Mouse (Mus musculus): Measurements from ENCODE around the gene Nap1l1.
"Not testable (repeated sequence)": the region's sequence is repeated elsewhere in the genome, so short reads cannot be mapped to it uniquely, and the experiment has no call there.

Nap1l1 gene

DNA sequence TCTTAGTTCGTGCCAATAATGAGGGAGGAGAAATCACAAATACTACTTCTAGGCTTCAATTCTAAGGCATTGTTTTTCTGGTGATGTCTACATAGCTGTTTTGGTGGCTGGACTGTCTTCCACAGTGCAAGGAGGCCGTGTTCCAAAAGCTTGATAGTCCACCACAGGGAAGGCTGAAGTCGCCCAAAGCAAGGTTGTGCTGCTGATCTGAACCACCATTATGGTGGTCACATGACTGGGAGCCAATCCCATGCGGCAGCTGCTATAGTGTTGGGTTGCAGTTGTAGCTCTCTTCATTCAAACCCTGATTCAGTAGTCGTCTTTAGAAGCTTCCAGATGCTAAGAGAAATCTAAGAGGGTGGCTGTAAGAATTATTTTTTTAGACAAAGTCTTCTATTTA is 6.6 kb downstream of the Nap1l1 start:
- no peak for DNase-seq (ENCODE audit: low read depth)

DNA sequence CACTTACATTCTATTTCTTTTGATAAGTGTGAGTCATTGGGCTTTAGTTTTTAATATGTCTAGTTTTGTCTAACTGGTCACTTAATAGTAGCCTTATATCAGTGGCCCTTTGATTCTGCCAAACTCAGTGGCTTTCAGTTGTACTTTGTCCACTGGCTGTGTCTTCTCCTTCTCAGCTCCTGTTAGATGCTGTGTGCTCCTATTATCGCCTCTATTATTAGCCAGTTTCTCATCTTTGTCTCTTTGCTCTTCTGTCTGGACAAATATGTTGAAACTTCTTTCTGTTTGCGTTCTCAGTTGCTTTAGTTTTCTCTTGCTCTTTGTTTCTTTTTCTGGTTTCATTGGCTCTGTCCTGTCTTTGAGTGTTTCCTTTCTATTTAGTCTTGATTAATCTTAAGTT is 9.6 kb downstream of the Nap1l1 start:
- no peak for DNase-seq (ENCODE audit: low read depth)

DNA sequence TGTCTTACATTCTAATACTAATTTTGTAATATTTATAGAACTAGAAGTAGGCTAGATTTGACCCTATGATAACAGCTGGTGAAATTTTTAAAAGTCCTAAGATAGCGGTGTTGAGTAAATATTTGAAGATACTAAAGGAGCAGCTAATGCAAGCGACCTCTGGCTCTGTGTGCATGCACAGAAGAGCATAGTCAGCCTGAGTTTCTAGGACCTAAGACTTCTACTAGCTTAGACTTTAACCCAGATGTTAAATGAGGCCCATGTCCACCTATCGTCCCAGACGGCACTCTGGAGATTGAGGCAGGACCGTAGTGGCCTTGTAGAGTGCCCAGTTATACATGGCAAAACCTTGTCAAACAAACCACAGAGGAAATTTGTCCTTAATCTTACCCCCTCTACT is 11.1 kb downstream of the Nap1l1 start:
- DNase-seq (ENCODE audit: low read depth): no peak

DNA sequence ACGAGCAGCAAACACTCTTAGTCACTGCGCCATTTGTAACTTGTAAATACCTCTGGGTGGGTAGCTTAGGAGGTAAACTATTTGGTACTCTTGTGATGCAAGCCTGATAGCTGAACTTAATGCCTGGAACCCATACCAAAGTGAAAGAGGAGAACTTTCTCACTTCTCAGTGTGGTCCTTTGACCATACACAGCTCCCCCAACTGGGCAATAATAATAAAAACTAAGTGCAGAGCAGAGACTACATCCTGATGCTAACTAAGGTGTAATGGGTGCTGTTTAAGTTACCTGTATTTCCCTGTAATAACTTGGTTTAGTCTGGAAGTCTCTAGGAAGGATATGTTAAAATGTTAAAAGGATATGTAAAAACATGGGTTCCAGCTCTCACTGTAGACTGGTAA is 15.8 kb downstream of the Nap1l1 start:
- no peak for DNase-seq (ENCODE audit: low read depth)

DNA sequence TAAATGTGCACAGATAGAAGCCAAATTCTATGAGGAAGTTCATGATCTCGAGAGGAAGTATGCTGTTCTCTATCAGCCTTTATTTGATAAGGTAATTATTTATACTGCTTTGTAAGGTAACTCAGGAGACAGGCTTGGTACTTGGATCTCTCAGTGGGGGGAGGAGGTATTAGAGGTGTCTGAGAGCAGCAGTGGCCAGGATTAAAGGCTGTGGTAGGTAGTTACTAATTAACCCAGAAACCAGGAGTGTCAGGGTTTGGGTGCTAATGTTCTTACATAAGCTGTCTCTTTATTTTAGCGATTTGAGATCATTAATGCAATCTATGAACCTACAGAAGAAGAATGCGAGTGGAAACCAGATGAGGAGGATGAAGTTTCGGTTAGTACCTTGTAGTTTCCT is 17.1 kb downstream of the Nap1l1 start:
- not testable (repeated sequence) for DNase-seq (ENCODE audit: low read depth)

DNA sequence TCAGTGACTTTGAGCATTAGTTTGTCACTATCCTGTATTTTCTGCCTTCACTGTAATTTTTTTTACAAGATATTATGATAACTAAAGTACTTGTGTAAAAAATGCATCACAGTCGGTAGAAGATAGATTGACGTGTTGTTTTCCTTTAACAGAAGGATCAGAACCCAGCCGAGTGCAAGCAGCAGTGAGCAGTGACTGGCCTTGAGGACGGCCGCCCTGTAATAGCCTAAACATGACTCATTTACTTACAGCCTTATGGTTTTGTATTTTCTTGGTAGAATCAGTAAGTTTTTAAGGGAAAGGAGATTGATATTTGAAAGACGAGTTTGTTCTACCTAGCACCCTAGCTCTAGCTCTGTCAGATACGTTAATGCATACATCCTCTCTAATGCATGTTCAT is 22.9 kb downstream of the Nap1l1 start:
- no peak for DNase-seq (ENCODE audit: low read depth)

DNA sequence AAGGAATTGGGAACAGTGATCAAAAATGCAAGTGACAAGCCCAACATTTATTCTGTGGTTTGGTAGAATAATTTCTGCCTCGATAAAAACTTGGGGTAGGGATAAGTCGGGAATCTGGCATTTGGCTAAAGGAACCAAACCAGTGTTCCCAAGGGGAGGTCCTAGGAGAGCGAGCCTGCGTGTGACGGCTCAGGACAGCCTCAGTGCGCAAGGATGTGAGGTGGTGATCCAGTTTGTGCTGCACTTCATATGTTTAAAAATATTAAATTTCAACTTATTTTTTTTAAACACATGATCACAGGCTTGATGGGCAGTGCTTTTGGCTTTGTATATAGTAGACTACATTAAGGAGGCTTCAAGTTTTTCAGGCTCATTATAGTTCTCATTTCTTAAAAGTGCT is 26.9 kb downstream of the Nap1l1 start:
- no peak for DNase-seq (ENCODE audit: low read depth)

DNA sequence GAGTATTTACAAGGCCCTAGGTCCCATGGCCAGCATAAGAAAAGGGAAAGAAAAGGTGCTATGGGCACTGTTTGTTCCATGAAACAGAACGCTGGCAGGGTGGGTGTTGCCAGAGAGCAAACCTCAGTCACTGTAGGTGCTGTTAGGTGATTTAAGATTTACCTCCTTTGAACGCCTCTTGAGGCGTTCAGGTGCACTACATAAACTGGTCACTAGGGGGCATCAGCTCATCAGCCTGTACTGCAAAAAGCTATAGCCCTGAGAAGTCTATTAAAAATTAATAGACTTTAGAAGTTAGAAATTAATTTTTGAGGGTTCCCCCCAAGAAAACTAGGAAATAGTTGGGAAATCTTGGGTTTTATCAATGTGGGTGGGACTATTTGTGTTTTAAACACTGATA is 30.0 kb downstream of the Nap1l1 start:
- DNase-seq (ENCODE audit: low read depth): peak; percentile 76

DNA sequence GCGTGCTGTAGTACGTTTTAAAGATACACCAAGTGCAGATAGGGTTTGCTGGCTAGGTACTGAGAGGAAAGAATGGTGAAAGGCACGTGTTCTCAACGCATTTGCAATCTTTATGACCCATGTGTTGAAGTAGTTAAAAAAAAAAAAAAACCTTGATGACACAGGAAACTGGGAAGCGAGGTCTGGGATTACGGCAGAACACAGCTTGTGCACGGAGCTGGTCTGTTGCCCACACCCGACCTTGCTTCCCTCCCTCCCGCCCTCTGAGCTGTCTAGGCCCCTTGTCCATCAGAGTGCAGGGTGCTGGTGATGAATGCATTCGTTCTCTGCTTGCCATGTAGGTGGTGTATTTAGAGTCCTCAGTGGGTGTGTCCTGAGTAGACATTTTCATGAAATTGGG is 30.7 kb downstream of the Nap1l1 start:
- DNase-seq (ENCODE audit: low read depth): no peak

DNA sequence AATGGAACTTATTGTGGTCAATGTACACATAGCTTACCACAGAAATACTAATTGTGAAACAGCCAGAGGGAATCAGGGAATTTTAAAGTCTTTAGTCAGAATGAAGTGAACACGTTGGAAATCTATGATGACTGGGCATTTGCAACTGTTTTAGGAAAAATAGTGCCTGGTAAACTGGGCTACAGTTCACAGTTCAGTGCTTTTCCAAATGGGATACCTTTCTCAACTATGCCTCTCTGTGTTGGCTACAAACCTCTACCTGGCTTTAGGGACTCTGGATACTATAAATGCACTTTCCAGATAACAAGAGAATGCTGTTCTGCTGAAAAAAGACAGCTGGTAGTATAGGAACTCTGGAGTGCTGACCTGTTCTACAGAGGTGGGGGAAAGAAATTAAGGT is 31.6 kb downstream of the Nap1l1 start:
- no peak for DNase-seq (ENCODE audit: low read depth)

DNA sequence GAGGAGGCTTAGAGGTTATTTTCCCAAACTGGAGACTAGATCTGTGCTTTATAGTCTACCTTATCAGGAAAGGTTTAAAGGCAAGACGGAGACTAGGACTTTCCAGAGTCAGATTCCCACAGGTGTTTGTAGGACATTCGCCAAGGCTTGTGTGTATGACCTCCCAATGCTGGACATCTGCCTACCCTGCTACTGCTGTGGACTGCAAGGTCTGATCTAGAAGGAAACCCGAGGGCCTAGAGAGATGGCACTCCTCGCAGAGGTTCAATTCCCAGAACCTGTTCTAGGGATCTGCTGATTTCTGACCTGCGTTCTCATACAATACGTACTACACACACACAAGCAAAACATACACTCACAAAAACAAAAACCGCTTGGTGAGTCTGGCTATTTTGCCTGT is 32.4 kb downstream of the Nap1l1 start:
- DNase-seq (ENCODE audit: low read depth): no peak

DNA sequence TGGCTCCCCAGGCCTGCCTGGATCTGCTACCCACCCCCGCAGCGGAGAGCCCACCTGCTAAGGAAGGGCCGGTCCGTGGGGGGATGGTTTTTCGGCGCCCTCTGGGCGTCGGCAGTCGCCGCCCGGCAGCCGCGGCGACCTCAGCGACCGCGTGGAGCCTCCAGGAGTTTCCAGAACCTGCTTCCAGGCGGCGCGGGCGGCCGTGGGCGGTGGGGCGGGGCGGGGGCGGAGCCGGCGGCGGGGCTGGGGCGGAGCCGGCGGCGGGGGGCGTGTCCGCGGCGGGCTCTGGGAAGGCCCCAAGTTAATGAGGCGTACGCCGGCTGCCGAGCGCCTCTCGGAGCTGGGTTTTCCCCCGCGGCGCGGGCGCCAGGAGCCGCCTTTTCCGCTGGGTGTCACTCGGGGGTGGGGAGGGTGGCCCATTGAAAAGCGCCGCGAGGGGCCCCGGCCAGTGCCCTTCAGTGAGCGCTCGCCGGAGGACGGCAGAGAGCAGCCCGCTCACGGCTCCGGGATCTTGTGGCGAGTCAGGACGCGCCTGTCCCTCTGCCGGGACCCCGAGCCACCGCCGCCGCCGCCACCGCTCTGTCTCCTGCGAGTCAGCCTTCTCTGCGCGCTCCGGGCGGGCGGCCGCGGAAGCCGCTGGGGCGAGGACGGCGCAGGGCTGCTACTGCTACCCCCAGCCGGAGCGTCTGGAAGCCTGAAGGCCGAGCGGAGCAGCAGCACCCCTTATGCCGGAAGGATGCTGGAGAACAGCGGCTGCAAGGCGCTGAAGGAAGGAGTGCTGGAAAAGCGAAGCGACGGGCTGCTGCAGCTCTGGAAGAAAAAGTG is 33.3 kb downstream of the Nap1l1 start, which contains the start of gene Phlda1:
Phlda1 (plus strand) TSS at position 186 of the 825 bp plus-strand sequence.
- DNase-seq (ENCODE audit: low read depth): peak; percentile 70

DNA sequence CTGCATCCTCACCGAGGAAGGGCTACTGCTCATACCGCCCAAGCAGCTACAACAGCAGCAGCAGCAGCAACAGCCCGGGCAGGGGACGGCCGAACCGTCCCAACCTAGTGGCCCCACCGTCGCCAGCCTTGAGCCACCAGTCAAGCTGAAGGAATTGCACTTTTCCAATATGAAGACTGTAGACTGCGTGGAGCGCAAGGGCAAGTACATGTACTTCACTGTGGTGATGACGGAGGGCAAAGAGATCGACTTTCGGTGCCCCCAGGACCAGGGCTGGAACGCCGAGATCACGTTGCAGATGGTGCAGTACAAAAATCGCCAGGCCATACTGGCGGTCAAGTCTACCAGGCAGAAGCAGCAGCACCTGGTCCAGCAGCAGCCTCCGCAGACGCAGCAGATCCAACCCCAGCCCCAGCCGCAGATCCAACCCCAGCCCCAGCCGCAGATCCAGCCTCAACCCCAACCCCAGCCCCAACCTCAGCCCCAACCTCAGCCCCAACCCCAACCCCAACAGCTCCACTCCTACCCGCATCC is 34.0 kb downstream of the Nap1l1 start:
- DNase-seq (ENCODE audit: low read depth): no peak

DNA sequence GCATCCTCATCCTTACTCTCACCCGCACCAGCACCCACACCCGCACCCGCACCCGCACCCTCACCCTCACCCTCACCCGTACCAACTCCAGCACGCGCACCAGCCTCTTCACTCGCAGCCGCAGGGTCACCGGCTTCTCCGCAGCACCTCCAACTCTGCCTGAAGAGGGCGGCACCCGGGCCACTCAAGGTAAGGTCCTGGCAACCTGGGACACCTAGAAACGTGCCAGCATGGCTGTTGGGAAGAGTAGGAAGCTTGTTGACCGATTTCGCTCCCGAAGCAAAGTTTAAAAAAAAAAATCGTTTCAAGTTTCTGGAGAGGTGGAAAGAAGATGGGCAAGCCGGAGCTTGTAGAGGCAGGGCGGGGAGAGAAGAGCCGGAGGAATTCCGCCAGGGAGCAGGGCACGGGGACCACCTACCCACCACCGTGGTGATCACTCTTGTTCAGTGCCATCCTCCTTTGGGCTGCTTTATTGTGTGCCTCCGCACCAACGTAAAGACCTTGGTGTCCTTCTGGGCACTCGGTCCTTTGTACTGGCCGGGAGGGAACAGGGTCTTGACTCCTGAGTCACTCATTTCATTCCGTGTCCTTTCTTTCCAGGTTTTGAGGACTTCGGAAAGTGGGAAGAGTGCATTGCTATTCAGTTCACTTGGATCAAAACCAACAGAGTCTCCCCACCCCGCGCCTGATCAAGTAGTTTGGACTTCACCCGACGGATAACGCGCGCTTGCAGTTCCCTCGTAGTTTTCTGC is 34.6 kb downstream of the Nap1l1 start:
- no peak for DNase-seq (ENCODE audit: low read depth)

DNA sequence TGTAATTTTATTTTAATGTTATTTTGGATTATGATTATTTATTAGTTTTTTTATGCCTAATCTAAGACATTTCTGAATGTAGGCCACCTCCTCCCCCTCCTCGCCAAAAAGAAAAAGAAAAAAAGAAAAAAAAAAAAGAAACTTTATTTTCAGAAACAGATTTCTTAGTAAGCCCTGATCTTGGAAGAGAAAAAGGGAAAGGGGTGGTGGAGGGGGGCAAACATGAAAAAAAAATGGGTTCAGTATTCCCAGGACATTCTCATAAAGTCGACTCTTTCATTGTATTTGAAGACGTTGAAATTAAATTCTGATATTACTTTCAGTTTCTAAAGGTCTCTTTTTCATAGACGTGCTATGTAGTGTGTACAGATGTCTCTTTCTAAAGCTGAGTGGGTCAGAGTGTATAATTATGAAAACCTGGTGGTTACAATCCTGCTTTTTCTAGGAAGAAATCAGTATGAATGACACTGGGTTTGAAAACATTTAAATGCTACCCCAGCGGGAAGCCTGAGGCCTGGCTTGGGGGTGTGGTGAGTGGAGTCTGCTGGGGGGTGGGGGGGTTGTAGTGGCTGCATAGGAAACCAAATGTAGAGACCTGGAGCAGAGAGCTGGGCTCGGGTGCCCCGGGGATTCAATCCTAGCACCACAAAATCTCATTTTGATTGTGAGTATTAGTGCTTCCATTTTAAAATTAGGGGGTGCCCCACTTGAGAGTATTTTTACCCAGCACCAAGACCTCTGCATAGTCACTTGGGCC is 35.5 kb downstream of the Nap1l1 start:
- DNase-seq (ENCODE audit: low read depth): no peak

DNA sequence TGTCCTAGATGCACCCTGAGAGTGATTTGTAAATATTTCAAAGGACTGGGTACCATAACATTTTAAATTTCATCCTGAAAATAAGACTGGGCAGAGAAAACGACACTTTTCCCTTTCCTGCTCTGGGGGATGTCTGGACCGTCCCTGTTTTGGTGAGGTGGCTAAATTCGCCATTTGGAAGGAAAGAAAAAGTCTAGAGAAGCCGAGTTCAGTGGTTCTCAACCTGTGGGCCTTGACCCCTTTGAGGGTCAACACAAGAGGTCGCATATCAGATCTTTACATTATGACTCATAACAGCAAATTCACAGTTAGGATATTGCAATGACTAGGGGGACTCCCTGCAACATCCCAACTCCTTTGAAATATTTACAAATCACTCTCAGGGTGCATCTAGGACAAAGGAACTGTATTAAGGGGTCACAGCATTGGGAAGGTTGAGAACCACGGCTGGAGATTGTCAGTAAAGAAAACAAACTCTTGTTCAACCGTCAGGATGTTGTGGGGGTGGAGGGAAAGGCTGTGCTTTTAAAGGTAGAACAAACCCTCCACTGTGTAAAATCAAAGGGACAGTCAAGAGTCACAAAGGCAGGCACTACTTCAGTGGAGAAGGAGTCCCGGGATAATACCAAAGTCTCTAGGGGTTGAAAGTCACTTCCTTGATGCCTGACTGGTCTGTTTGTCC is 36.2 kb downstream of the Nap1l1 start:
- DNase-seq (ENCODE audit: low read depth): no peak

DNA sequence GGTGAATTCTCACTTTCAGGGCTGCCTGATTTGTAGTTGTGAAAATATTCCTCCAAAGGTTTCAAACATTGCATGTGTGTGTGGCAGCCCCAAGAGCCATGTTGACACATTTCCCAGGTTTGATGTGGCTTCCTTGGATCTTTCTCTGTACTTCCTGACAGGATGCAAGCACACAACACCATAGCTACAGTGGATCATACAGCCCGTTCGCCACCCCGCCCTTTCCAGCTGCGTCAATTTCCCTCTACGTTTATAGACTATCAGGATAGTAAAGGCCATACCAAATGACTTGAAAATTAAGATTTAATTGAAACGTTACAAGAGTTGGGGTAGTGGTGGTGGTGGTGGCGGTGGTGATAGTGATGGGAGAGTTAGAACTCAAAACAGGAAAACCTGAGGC is 37.0 kb downstream of the Nap1l1 start:
- DNase-seq (ENCODE audit: low read depth): no peak

DNA sequence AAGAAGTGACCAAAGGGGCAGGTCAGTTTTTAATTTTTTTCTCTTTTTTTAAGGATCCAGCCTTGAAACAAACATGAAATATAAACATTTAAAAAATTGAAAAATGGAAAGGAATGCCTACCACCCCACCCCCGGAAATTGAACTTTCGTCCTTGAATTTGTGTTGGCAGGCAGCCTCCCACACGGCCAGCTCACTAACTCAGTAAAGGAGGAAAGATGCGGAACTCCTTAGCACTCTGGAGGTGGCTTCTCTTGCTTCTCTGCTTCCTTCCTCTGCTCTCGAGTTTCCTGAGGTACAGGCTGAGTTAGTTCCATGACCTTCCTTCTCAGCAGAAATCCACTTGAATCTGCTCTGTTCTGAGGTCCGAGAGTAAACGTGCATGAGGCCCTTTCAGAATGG is 37.8 kb downstream of the Nap1l1 start:
- no peak for DNase-seq (ENCODE audit: low read depth)

DNA sequence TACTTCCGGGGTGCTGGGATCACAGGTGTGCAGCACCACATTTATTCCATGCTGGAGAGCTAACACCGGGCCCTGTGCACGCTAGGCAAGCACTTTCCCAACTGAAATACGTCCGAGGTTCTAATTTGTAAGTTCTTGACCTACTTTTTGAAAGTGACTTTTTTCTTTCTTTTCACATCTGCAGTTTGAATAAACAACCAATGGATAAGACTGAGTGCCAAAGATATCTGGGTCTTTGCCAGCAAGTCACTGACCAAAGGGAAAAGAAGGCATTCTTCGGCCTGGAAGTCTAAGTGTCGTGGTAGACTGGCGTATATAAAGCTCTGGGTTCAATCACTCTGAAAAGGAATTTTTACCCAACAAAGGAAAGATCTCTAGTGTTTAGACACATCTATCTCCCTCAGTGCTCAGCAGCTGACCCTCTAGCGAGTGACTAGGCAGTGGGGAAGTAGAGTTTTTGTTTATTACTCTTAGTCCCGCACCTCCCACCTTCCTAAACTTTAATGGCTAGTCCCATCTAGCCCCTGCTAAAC is 39.1 kb downstream of the Nap1l1 start:
- DNase-seq (ENCODE audit: low read depth): no peak

DNA sequence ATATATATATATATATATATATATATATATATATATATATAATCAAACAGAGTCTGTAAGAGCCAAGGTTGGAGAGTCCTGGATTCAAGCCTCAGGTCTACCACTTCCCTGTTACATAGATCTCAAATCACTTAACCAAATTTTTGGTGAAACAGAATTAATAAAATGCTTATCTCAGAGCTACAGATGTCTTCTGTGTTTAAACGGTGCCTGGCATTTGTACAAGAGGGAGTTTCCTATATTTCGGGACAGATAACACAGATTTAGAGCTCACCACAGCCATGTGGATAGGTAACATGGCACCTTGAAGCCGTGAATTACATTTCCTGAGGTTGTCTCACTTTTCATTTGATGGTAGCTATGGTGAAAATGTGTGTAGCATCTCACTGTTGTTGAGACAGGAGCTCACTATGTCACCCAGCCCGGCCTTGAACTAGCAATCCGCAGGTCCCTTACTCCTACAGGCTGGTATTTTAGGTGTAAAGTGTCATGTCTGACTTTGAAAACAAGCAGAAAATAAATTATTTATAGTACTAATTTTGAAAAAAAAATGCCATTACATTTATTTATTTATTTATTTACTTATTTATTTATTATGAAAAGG is 41.4 kb downstream of the Nap1l1 start:
- no peak for DNase-seq (ENCODE audit: low read depth)
